16 mouse cellular contexts compared by ENCODE assay signal in the genomic region with DNA sequence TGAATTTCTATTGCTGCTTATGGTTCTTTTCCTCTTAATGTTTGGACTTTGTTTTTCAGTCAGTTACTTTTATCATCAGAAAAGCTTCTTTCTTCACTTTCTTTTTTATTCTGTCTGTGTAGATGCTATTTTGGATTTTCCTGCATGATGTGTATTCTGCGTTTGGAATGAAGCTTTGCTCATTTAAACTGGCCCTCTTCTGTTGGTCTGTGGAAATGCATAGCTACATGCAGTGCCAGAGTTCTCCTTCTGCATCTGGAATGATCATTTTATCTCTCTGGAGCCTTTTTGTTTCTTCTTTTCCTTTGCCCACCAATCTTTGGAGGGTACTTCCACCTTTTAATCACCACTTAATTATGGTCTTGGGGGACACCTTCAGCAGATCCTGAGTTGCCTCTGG.
DNase-seq lines count a peak whose midpoint lies in the region; ATAC-seq and TF ChIP-seq lines count a peak whose summit lies in the region.
"Had no signal": no experiment of that assay in that cellular context is flagged by ENCODE, and none has a peak within 500 bp of the region (broad histone marks: within the 10 kb centered on the region; RNA-seq: fewer than 3 reads in every experiment).

No protein-coding gene starts in this region.

- H3K4me1 ChIP-seq in heart, embryonic 13.5 days, result peaks cover 10% of the 10 kb centered on the region
- H3K4me1 ChIP-seq in liver, adult 2 months (ENCODE audit: control insufficient read depth, insufficient read depth, low read length), result no peaks in the 10 kb centered on the region
- H3K4me1 ChIP-seq in CH12.LX (ENCODE audit: control insufficient read depth in 1 of 2, insufficient read depth in 2 of 2), result peaks cover 0 to 8% of the 10 kb centered on the region in 2 experiments; a peak in 1 of 4 replicates
- H3K4me1 ChIP-seq: lung, embryonic 15.5 days; midbrain, embryonic 10.5 days had no signal

- H3K27ac ChIP-seq in heart, embryonic 13.5 days (replicated peaks), result peak overlapping the region; percentile 56; the same call in 1 of the 2 replicates
- no peak overlapping the region for H3K27ac ChIP-seq in liver, adult 2 months (replicated peaks; ENCODE audit: insufficient read depth, low read depth, low read length)
- H3K27ac ChIP-seq in CH12.LX (ENCODE audit: insufficient read depth, low read depth), result no peak overlapping the region
- H3K27ac ChIP-seq: hindbrain, embryonic 14.5 days; lung, embryonic 15.5 days; midbrain, embryonic 10.5 days had no signal

- no peak for ATAC-seq in heart, embryonic 13.5 days (ENCODE audit: extremely low read depth, insufficient number of reproducible peaks, low FRiP score, low TSS enrichment)
- no peak for ATAC-seq in Patski
- ATAC-seq: activated CD4-positive, CD25-positive, alpha-beta regulatory T cell, adult 4 months had no signal

- CTCF ChIA-PET in Patski (lab: Charles Lee), result interaction anchor here (0.7 to 1.5 kb wide), 6 partner anchors 9 to 79 kb away, joined by 3 to 4 read pairs (median 4); no protein-coding TSS in a partner anchor

- 44% methylated on average over 1 of the region's 1 CpGs for WGBS in heart, embryonic 13.5 days
- WGBS in liver, adult 2 months, result 65% methylated on average over 1 of the region's 1 CpGs

- no peaks in the 10 kb centered on the region; the same call in 1 of the 2 replicates for H3K79me2 ChIP-seq in liver, adult 2 months (ENCODE audit: control insufficient read depth, insufficient read depth, low read length)
- H3K79me2 ChIP-seq in CH12.LX (replicated peaks; ENCODE audit: control insufficient read depth, extremely low read depth, insufficient read depth, poor library complexity, severe bottlenecking), result no peaks in the 10 kb centered on the region; the same call in 1 of the 2 replicates

- no peak for DNase-seq in heart, postnatal 4 days
- DNase-seq in liver, adult 2 months (ENCODE audit: extremely low read depth, low read depth, low spot score), result no peak
- DNase-seq in liver, result no peak
- no peak for DNase-seq in CH12.LX (ENCODE audit: extremely low read depth)
- DNase-seq in Patski (ENCODE audit: low read depth, low spot score), result no peak
- no peak for DNase-seq in adrenal gland, adult (ENCODE audit: inconsistent age in 2 of 2, low spot score in 1 of 2)
- DNase-seq: cerebellum, adult 9-10 months; gastrocnemius, postnatal 36 days; kidney, adult 2 months; right cerebral cortex, postnatal 14 days; thymus, postnatal 36 days had no signal

- in situ Hi-C loops in CH12.LX (cut with MboI; ENCODE audit: low pct_ligation_motif_present, low pct_unique_long_range_greater_than_20kb, low sequenced_read_pairs) (no loop called here), Patski (cut with MboI; ENCODE audit: low pct_unique_long_range_greater_than_20kb) (no loop called here)

- no peak for TF ChIP-seq POLR2A in liver, adult 2 months (IDR thresholded peaks at IDR 0.05; ENCODE audit: extremely low read depth, insufficient read depth, low read length)
- TF ChIP-seq POLR2A in CH12.LX (IDR thresholded peaks at IDR 0.05; ENCODE audit: low read depth, low read length), result no peak

- H3K36me3 ChIP-seq in heart, embryonic 13.5 days, result peaks cover 9% of the 10 kb centered on the region
- H3K36me3 ChIP-seq in liver, adult 2 months (ENCODE audit: control insufficient read depth, insufficient read depth, low read length), result peaks cover 3% of the 10 kb centered on the region
- H3K36me3 ChIP-seq in CH12.LX (replicated peaks in 1 of 2; ENCODE audit: control insufficient read depth in 1 of 2, insufficient read depth in 1 of 2, low read length in 1 of 2), result peaks cover 0 to 29% of the 10 kb centered on the region in 2 experiments
- H3K36me3 ChIP-seq: lung, embryonic 15.5 days; midbrain, embryonic 10.5 days had no signal

- POLR2A ChIA-PET in Patski (lab: Charles Lee), result interaction anchor here (0.6 kb wide), 1 partner anchor 66 kb away, joined by 4 read pairs; no protein-coding TSS in a partner anchor

- no peaks in the 10 kb centered on the region for H3K27me3 ChIP-seq in heart, embryonic 13.5 days (replicated peaks)
- no peaks in the 10 kb centered on the region for H3K27me3 ChIP-seq in liver, adult 2 months (ENCODE audit: control insufficient read depth, insufficient read depth, low read length)
- H3K27me3 ChIP-seq in CH12.LX (replicated peaks) (no peaks in the 10 kb centered on the region), Patski (no peaks in the 10 kb centered on the region)
- H3K27me3 ChIP-seq: lung, embryonic 15.5 days had no signal

- no peak for TF ChIP-seq EP300 in CH12.LX (IDR thresholded peaks at IDR 0.05; ENCODE audit: low read length)

- dilution Hi-C loops in CH12.LX (cut with MboI; ENCODE audit: extremely low pct_ligation_motif_present, extremely low pct_unique_long_range_greater_than_20kb, low sequenced_read_pairs), result no loop called here

- no peak overlapping the region for H3K4me3 ChIP-seq in heart, embryonic 13.5 days
- no peak overlapping the region for H3K4me3 ChIP-seq in liver, adult 2 months (ENCODE audit: insufficient read depth, low read depth, low read length)
- H3K4me3 ChIP-seq in CH12.LX (replicated peaks in 1 of 3; ENCODE audit: low read depth in 2 of 3, low read length in 2 of 3, poor library complexity in 1 of 3), result no peak overlapping the region
- H3K4me3 ChIP-seq: lung, embryonic 15.5 days; midbrain, embryonic 10.5 days had no signal

- no peak overlapping the region for H3K9ac ChIP-seq in heart, embryonic 13.5 days
- no peak overlapping the region for H3K9ac ChIP-seq in liver, adult 2 months (ENCODE audit: low read depth, low read length)
- H3K9ac ChIP-seq in CH12.LX (ENCODE audit: insufficient read depth, low read depth), result no peak overlapping the region
- H3K9ac ChIP-seq: hindbrain, embryonic 14.5 days; lung, embryonic 15.5 days had no signal

- H3K9me3 ChIP-seq in heart, embryonic 13.5 days, result no peaks in the 10 kb centered on the region
- H3K9me3 ChIP-seq in CH12.LX (replicated peaks; ENCODE audit: low read length), result no peaks in the 10 kb centered on the region
- H3K9me3 ChIP-seq: lung, embryonic 15.5 days; midbrain, embryonic 10.5 days had no signal

- no peak; the same call in 1 of the 2 replicates for TF ChIP-seq RAD21 in CH12.LX (IDR thresholded peaks at IDR 0.05; ENCODE audit: low read depth, low read length)

- H3K4me2 ChIP-seq in heart, embryonic 13.5 days, result no peak overlapping the region
- no peak overlapping the region for H3K4me2 ChIP-seq in CH12.LX (ENCODE audit: insufficient read depth, low read depth, poor library complexity, severe bottlenecking)
- H3K4me2 ChIP-seq: hindbrain, embryonic 14.5 days; lung, embryonic 15.5 days had no signal

- 0 out of 2 replicates have a peak, but pooled peaks have one; percentile 1 for TF ChIP-seq CTCF in liver, adult 2 months (IDR thresholded peaks at IDR 0.05; ENCODE audit: low read depth, low read length)
- TF ChIP-seq CTCF in CH12.LX (conservative IDR thresholded peaks at IDR 0.05 in 1 of 2, IDR thresholded peaks at IDR 0.05 in 1 of 2; ENCODE audit: low read depth in 2 of 2, low read length in 2 of 2) (0 out of 4 replicates have a peak, but pooled peaks of 1 of the 2 experiments have one; percentile 3), Patski (IDR thresholded peaks at IDR 0.05) (peak; percentile 34)

TF ChIP-seq in CH12.LX, 34 proteins besides CTCF, POLR2A, EP300 and RAD21:
- no peak for TF ChIP-seq RCOR1 (conservative IDR thresholded peaks at IDR 0.05; ENCODE audit: low read depth, low read length)
- TF ChIP-seq SMC3 (IDR thresholded peaks at IDR 0.05; ENCODE audit: low read depth, low read length), result 0 out of 2 replicates have a peak, but pooled peaks have one; percentile 5
- no peak for TF ChIP-seq CHD2 (IDR thresholded peaks at IDR 0.05; ENCODE audit: low read length)
TF ChIP-seq in CH12.LX: peak in this region for 1.
